8 mouse cellular contexts compared by ENCODE assay signal in the genomic region with DNA sequence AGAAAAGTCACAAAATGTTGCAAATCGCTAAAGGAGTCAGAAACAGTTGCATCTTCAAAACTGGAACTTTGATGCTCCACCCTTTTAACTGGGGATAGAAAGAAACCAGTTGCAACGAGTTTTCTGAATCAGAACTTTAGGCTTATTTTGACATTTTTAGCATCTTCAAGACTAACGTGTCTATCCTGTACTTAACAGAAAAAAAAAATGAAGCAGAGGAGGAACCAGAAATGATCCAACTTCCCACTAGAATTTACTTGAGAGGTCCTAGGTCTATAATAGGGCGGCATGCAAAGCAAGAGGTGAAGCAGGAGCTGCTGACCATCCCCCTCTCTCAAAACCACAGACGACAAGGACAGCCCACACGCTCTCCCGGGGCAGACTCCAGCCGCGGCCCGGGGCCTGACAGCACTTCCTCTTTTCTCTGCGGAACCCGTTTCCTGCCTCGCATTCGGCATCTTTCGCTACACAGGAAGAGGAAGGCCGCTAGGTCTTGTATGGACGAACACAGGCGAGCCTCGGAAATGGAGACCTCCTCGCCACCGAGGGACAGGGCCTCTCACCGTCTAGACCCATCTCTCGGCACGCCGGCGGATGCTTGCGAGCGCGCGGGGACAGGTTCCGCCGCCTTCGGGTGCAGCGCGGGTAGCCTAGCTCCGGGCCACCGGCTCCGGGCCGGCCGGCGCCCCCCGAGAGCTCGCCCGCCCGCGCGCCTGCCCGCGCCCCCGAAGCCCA. TPM values are rescaled to one million over a fixed set of nuclear protein-coding genes. Genes with fewer than 3 reads are reported as not detected.
DNase-seq lines count a peak whose midpoint lies in the region; ATAC-seq and TF ChIP-seq lines count a peak whose summit lies in the region.

No protein-coding gene starts in this region.

- peaks cover 33% of the 10 kb centered on the region for H3K36me3 ChIP-seq in G1E (replicated peaks)
- H3K36me3 ChIP-seq in forebrain, embryonic 15.5 days, result no peaks in the 10 kb centered on the region
- 0 out of 2 replicates have a peak, but pooled peaks cover 5% of the 10 kb centered on the region for H3K36me3 ChIP-seq in liver, postnatal 0 days (replicated peaks; ENCODE audit: insufficient read depth, low read length)
- 0 out of 2 replicates have a peak, but pooled peaks cover 5% of the 10 kb centered on the region for H3K36me3 ChIP-seq in neural tube, embryonic 13.5 days

- peak overlapping the region; percentile 91 for H3K4me3 ChIP-seq in G1E (ENCODE audit: low read depth, low read length)
- peak overlapping the region; percentile 96 for H3K4me3 ChIP-seq in forebrain, embryonic 15.5 days
- H3K4me3 ChIP-seq in liver, postnatal 0 days (ENCODE audit: low read depth, low read length), result peak overlapping the region; percentile 77
- peak overlapping the region; percentile 85 for H3K4me3 ChIP-seq in neural tube, embryonic 13.5 days

- intact Hi-C loops in heart, postnatal 14 days (cut with DNase I), result loop anchor here (5.0 kb wide), 1 partner anchor 430 kb away; a partner anchor contains a TSS

- TF ChIP-seq EP300 in liver, postnatal 0 days (IDR thresholded peaks at IDR 0.05; ENCODE audit: low read depth), result no peak

- TF ChIP-seq CTCF in G1E (IDR thresholded peaks at IDR 0.05; ENCODE audit: low read depth, low read length), result no peak
- no peak for TF ChIP-seq CTCF in liver, postnatal 0 days (IDR thresholded peaks at IDR 0.05; ENCODE audit: low read depth)

- peak overlapping the region; percentile 96 for H3K9ac ChIP-seq in forebrain, embryonic 15.5 days (replicated peaks)
- peak overlapping the region; percentile 99 for H3K9ac ChIP-seq in liver, postnatal 0 days (replicated peaks)
- H3K9ac ChIP-seq in neural tube, embryonic 13.5 days, result peak overlapping the region; percentile 94

- peak; percentile 90 for DNase-seq in G1E (ENCODE audit: low spot score)
- DNase-seq in heart, postnatal 14 days, result peak; percentile 75 to 82
- DNase-seq in large intestine, adult 2 months (ENCODE audit: low read depth, low spot score), result peak; percentile 46
- peak; percentile 89 for DNase-seq in liver, postnatal 0 days
- peak; percentile 75 for DNase-seq in testis, postnatal 10 days (ENCODE audit: low spot score)

- 1% methylated on average over 46 of the region's 50 CpGs for WGBS in forebrain, embryonic 15.5 days
- under 1% methylated on average over 46 of the region's 50 CpGs for WGBS in large intestine, adult 2 months
- WGBS in liver, postnatal 0 days (ENCODE audit: insufficient replicate concordance), result 2% methylated on average over 46 of the region's 50 CpGs
- WGBS in neural tube, embryonic 13.5 days, result 1% methylated on average over 48 of the region's 50 CpGs

- peak overlapping the region; percentile 94 for H3K27ac ChIP-seq in forebrain, embryonic 15.5 days (replicated peaks)
- peak overlapping the region; percentile 99 for H3K27ac ChIP-seq in liver, postnatal 0 days (ENCODE audit: low read depth)
- H3K27ac ChIP-seq in neural tube, embryonic 13.5 days (replicated peaks), result peak overlapping the region; percentile 97

- H3K4me1 ChIP-seq in G1E (ENCODE audit: insufficient read depth, low read depth, low read length), result peaks cover 25% of the 10 kb centered on the region
- peaks cover 21% of the 10 kb centered on the region for H3K4me1 ChIP-seq in forebrain, embryonic 15.5 days
- peaks cover 24% of the 10 kb centered on the region; the same call in 1 of the 2 replicates for H3K4me1 ChIP-seq in liver, postnatal 0 days (ENCODE audit: insufficient read depth)
- peaks cover 26% of the 10 kb centered on the region for H3K4me1 ChIP-seq in neural tube, embryonic 13.5 days (replicated peaks)

- H3K9me3 ChIP-seq in G1E (replicated peaks), result no peaks in the 10 kb centered on the region
- H3K9me3 ChIP-seq in forebrain, embryonic 15.5 days, result no peaks in the 10 kb centered on the region
- H3K9me3 ChIP-seq in liver, postnatal 0 days (ENCODE audit: low read length), result no peaks in the 10 kb centered on the region
- no peaks in the 10 kb centered on the region for H3K9me3 ChIP-seq in neural tube, embryonic 13.5 days

- H3K4me2 ChIP-seq in forebrain, embryonic 15.5 days (replicated peaks), result peak overlapping the region; percentile 69
- peak overlapping the region; percentile 73 for H3K4me2 ChIP-seq in liver, postnatal 0 days (ENCODE audit: low read depth, low read length)
- peak overlapping the region; percentile 71 for H3K4me2 ChIP-seq in neural tube, embryonic 13.5 days

- H3K27me3 ChIP-seq in G1E (ENCODE audit: insufficient read depth, low read length), result no peaks in the 10 kb centered on the region
- no peaks in the 10 kb centered on the region for H3K27me3 ChIP-seq in forebrain, embryonic 15.5 days
- H3K27me3 ChIP-seq in liver, postnatal 0 days (ENCODE audit: insufficient read depth, low read length), result no peaks in the 10 kb centered on the region
- H3K27me3 ChIP-seq in neural tube, embryonic 13.5 days, result no peaks in the 10 kb centered on the region

- ATAC-seq in G1E (ENCODE audit: extremely low read depth, insufficient number of reproducible peaks, low FRiP score, poor library complexity, severe bottlenecking), result peak; percentile 79
- peak; percentile 61 for ATAC-seq in cerebellum, adult (ENCODE audit: insufficient number of reproducible peaks, low FRiP score, low TSS enrichment)
- ATAC-seq in forebrain, embryonic 15.5 days (replicated peaks), result no peak
- peak; percentile 62 for ATAC-seq in liver, postnatal 0 days
- peak; percentile 84 for ATAC-seq in neural tube, embryonic 13.5 days (ENCODE audit: low read depth)

RNA-seq across cellular contexts. Expression of a gene that starts 0.5 kb away (rescaled TPM):
- total RNA-seq in G1E (2014; fragmentation: Nextera tagmentation) (213 and 217 TPM in 2 replicates), G1E (2017) (186 and 261 TPM in 2 replicates)
- 116 and 120 TPM in 2 replicates for polyA plus RNA-seq in G1E (2012)
- polyA plus RNA-seq in forebrain, embryonic 15.5 days (2015; fragmentation: Nextera tagmentation; extraction: Ambion mirVana), result 157 and 182 TPM in 2 replicates
- 10 to 100 TPM; 78.3 to 85.4 TPM for total RNA-seq in heart, postnatal 14 days (2021)
- 32.5 and 38.3 TPM in 2 replicates for polyA plus RNA-seq in large intestine, adult 2 months (2012; rRNA removed)
- polyA plus RNA-seq in liver, postnatal 0 days (2015; fragmentation: Nextera tagmentation; extraction: Ambion mirVana), result 49.1 and 54.3 TPM in 2 replicates
- polyA plus RNA-seq in neural tube, embryonic 13.5 days (2015; fragmentation: Nextera tagmentation; extraction: Ambion mirVana), result 159 and 177 TPM in 2 replicates
